33 mouse cellular contexts compared by ENCODE assay signal in genomic region chr3:130012943-130013342, GRCm38 (mm10). TPM values are rescaled to one million over a fixed set of nuclear protein-coding genes. Genes with fewer than 3 reads are reported as not detected.
DNase-seq lines count a peak whose midpoint lies in the region; ATAC-seq and TF ChIP-seq lines count a peak whose summit lies in the region.
"Had no signal": no experiment of that assay in that cellular context is flagged by ENCODE, and none has a peak within 500 bp of the region (broad histone marks: within the 10 kb centered on the region; RNA-seq: fewer than 3 reads in every experiment).

No protein-coding gene starts in this region.

- H3K36me3 ChIP-seq in stomach, postnatal 0 days (ENCODE audit: control insufficient read depth, insufficient read depth, low read length) = peaks cover 11% of the 10 kb centered on the region

- H3K27me3 ChIP-seq in stomach, postnatal 0 days (ENCODE audit: control insufficient read depth, insufficient read depth, low read length) = no peaks in the 10 kb centered on the region
- H3K27me3 ChIP-seq: forebrain, embryonic 13.5 days; heart, embryonic 13.5 days; kidney, embryonic 15.5 days; limb, embryonic 15.5 days; liver, embryonic 13.5 days; midbrain, embryonic 13.5 days; neural tube, embryonic 15.5 days; stomach, embryonic 15.5 days had no signal

- no peak for TF ChIP-seq EP300 in stomach, postnatal 0 days (optimal IDR thresholded peaks at IDR 0.05)

- peak; percentile 71 for ATAC-seq in CD4-positive, CD25-positive, alpha-beta regulatory T cell, adult 4 months
- ATAC-seq in common myeloid progenitor, adult 5-6 weeks (replicated peaks; ENCODE audit: low read depth, poor library complexity, severe bottlenecking) = peak; percentile 56
- no peak for ATAC-seq in stomach, postnatal 0 days (ENCODE audit: low FRiP score, low TSS enrichment)
- ATAC-seq: forebrain, embryonic 13.5 days; midbrain, embryonic 13.5 days had no signal

- no peaks in the 10 kb centered on the region for H3K4me1 ChIP-seq in stomach, postnatal 0 days (replicated peaks; ENCODE audit: control insufficient read depth, insufficient read depth)
- H3K4me1 ChIP-seq: forebrain, embryonic 13.5 days; kidney, embryonic 15.5 days; limb, embryonic 10.5 days; limb, embryonic 15.5 days; liver, embryonic 13.5 days; midbrain, embryonic 13.5 days; neural tube, embryonic 15.5 days; stomach, embryonic 15.5 days had no signal

- no peaks in the 10 kb centered on the region for H3K9me3 ChIP-seq in stomach, postnatal 0 days (ENCODE audit: control insufficient read depth, low read length)
- H3K9me3 ChIP-seq: forebrain, embryonic 13.5 days; heart, embryonic 13.5 days; kidney, embryonic 15.5 days; limb, embryonic 10.5 days; limb, embryonic 15.5 days; liver, embryonic 13.5 days; midbrain, embryonic 13.5 days; neural tube, embryonic 15.5 days; stomach, embryonic 15.5 days had no signal

- H3K4me2 ChIP-seq in stomach, postnatal 0 days (replicated peaks; ENCODE audit: low read depth) = no peak overlapping the region
- H3K4me2 ChIP-seq: forebrain, embryonic 13.5 days; heart, embryonic 13.5 days; hindbrain, embryonic 14.5 days; kidney, embryonic 15.5 days; limb, embryonic 15.5 days; liver, embryonic 13.5 days; midbrain, embryonic 13.5 days; neural tube, embryonic 15.5 days; stomach, embryonic 15.5 days had no signal

- WGBS in stomach, postnatal 0 days = 54% methylated on average over 2 of the region's 2 CpGs

- no peak for TF ChIP-seq CTCF in stomach, postnatal 0 days (IDR thresholded peaks at IDR 0.05; ENCODE audit: low read depth)

- H3K4me3 ChIP-seq in stomach, postnatal 0 days (ENCODE audit: low read depth, low read length) = no peak overlapping the region
- H3K4me3 ChIP-seq: forebrain, embryonic 13.5 days; heart, adult 2 months; heart, embryonic 13.5 days; kidney, embryonic 15.5 days; limb, embryonic 10.5 days; limb, embryonic 15.5 days; liver, embryonic 13.5 days; midbrain, embryonic 13.5 days; neural tube, embryonic 15.5 days; stomach, embryonic 15.5 days had no signal

- no peak overlapping the region for H3K9ac ChIP-seq in stomach, postnatal 0 days (ENCODE audit: low read length)
- H3K9ac ChIP-seq: forebrain, embryonic 13.5 days; heart, embryonic 13.5 days; hindbrain, embryonic 14.5 days; kidney, embryonic 15.5 days; limb, embryonic 15.5 days; liver, embryonic 13.5 days; midbrain, embryonic 13.5 days; neural tube, embryonic 15.5 days; stomach, embryonic 15.5 days had no signal

- H3K27ac ChIP-seq in stomach, postnatal 0 days (replicated peaks) = no peak overlapping the region
- H3K27ac ChIP-seq: forebrain, embryonic 13.5 days; heart, adult 2 months; heart, embryonic 13.5 days; hindbrain, embryonic 14.5 days; kidney, embryonic 15.5 days; limb, embryonic 10.5 days; limb, embryonic 15.5 days; liver, embryonic 13.5 days; midbrain, embryonic 13.5 days; neural tube, embryonic 15.5 days; stomach, embryonic 15.5 days had no signal

- DNase-seq in heart, adult 11 months = peak; percentile 37
- DNase-seq in heart, adult 9 months (ENCODE audit: low spot score in 2 of 2) = no peak
- peak; percentile 9 for DNase-seq in naive thymus-derived CD4-positive, alpha-beta T cell, adult 2 months (ENCODE audit: low read depth)
- no peak for DNase-seq in stomach, postnatal 0 days (ENCODE audit: low spot score)
- no peak for DNase-seq in cerebellum, adult 18-20 months
- no peak for DNase-seq in layer of hippocampus, adult 11-12 months (ENCODE audit: low spot score)
- DNase-seq: adrenal gland, postnatal 36 days; cerebellum, adult 8-10 months; cerebellum, postnatal 25 days; gastrocnemius, postnatal 36 days; heart, adult 2 months; heart, postnatal 10 days; kidney, adult 18-20 months; layer of hippocampus, adult 9-11 months; liver, embryonic 13.5 days; lung, adult 18-20 months; lung, postnatal 10 days; retina, postnatal 1 day; right cerebral cortex, postnatal 25 days; thymus, adult 2 months; thymus, postnatal 36 days had no signal

RNA-seq across cellular contexts. Expression of gene Mcub, which starts 42.9 kb away (rescaled TPM):
- 10 to 100 TPM; 23.8 to 24.6 TPM for polyA plus RNA-seq in CD4-positive, CD25-positive, alpha-beta regulatory T cell, adult 4 months (2017; shearing (Covaris generic))
- total RNA-seq in common myeloid progenitor, adult 5-6 weeks (2017) = 0.78 and 2.8 TPM in 2 replicates
- polyA plus RNA-seq in stomach, postnatal 0 days (2015; fragmentation: Nextera tagmentation; extraction: Ambion mirVana) = 8.0 and 8.7 TPM in 2 replicates
- total RNA-seq: MEL had no signal

RNA-seq across cellular contexts. Expression of gene Sec24b, which starts 48.4 kb away (rescaled TPM):
- polyA plus RNA-seq in CD4-positive, CD25-positive, alpha-beta regulatory T cell, adult 4 months (2017; shearing (Covaris generic)) = 10 to 100 TPM; 25.2 to 26.6 TPM
- 20.2 and 48.5 TPM in 2 replicates for total RNA-seq in common myeloid progenitor, adult 5-6 weeks (2017)
- 10.9 and 12.7 TPM in 2 replicates for polyA plus RNA-seq in stomach, postnatal 0 days (2015; fragmentation: Nextera tagmentation; extraction: Ambion mirVana)

Comparison
In these comparisons a context has a peak if more than half of its experiments do, and no peak if none do; other contexts are left out.
1. DNase-seq: peak in heart, adult 11 months (single experiment) and naive thymus-derived CD4-positive, alpha-beta T cell, adult 2 months (single experiment); none in heart, adult 9 months (0 of 2), stomach, postnatal 0 days (single experiment), cerebellum, adult 18-20 months (0 of 2) and layer of hippocampus, adult 11-12 months (single experiment).